Mouse (Mus musculus) thymus, adult 2 months (tissue): ENCODE measurements around the gene Slc35e4.

Experiments used
- CTCF ChIP-seq: fragments of 200-500 bp; IDR thresholded peaks from 2 replicates; pipeline ENCODE4 v1.5.1; 2012; ENCODE audit warnings: mild to moderate bottlenecking, control low read depth, low read length, moderate library complexity, borderline replicate concordance; ENCODE audit not compliant: control insufficient read depth, poor library complexity, insufficient read depth; ENCODE audit errors: extremely low read depth
- POLR2A ChIP-seq: fragments of 200-500 bp; IDR thresholded peaks from 2 replicates; pipeline ENCODE4 v1.6.1; 2012; ENCODE audit warnings: mild to moderate bottlenecking, low read length, control low read depth, moderate library complexity; ENCODE audit not compliant: control insufficient read depth, poor library complexity, insufficient read depth; ENCODE audit errors: extremely low read depth

DNA sequence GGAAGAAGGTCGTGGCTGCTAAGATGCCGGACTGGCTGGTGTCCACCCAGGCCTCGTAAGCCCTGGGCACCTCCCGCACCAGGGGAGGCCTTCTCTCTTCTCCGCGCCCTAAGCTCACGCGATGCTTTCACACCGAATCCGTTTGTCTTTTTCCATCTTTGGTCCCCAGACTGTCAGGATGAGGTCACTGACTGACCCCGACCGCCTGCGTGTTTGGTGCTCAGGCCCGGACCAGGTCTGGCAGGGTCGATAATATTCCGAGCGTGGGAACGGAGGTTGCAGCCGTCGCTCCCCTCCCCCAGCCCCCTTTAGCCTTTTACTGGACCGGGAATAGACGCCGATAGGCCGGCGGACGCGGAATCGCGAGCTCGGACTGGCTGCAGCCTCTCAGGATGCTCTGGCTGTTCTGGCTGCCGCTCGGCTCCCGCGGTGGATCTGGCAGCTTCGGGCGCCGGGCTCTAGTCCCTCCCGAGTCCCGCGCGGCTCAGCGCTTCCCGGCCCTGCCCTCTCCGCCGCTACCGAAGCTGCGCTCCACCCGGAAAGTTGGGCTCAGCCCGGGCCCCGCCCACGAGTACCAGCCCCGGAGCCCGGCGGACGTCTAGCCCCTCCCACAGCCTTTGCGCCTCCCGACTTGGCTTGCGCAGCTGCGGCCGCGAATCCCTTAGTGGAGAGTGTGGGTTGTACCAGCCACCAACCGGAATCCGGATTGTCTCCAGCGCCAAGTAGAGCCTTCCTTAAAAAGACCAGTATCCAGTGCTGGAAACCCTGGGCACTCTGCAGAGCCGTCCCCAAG lies 952 bp downstream of the Slc35e4 start:
- TF ChIP-seq CTCF (no peak), POLR2A (0 out of 2 replicates have a peak, but pooled peaks have one; percentile 5)
